Mouse (Mus musculus) limb, embryonic 15.5 days (tissue): ENCODE data around the gene Actl7b. TPM values are rescaled to one million over a fixed set of nuclear protein-coding genes. Genes with fewer than 3 reads are reported as not detected.

ENCODE experiments used
- ATAC-seq: fragments of 200-750 bp; cut with Nextera tagmentation; 2 replicates; pipeline ENCODE4 v1.8.0; 2017; ENCODE audit warnings: low read depth, moderate TSS enrichment; ENCODE audit not compliant: insufficient number of reproducible peaks, low FRiP score, low TSS enrichment
- H3K27ac ChIP-seq: fragments of 300-500 bp; sonication (generic); 2 replicates; pipeline ENCODE4 v1.5.1; 2015; ENCODE audit warnings: moderate library complexity, mild to moderate bottlenecking, inconsistent platforms
- H3K27me3 ChIP-seq: fragments of 300-500 bp; sonication (generic); 2 replicates; pipeline ENCODE4 v1.6.1; 2015; ENCODE audit warnings: inconsistent platforms
- H3K36me3 ChIP-seq: fragments of 300-500 bp; sonication (generic); 2 replicates; pipeline ENCODE4 v1.6.1; 2015; ENCODE audit warnings: inconsistent platforms
- H3K4me1 ChIP-seq: fragments of 300-500 bp; sonication (generic); 2 replicates; pipeline ENCODE4 v1.6.1; 2015; ENCODE audit warnings: inconsistent platforms
- H3K4me2 ChIP-seq: fragments of 300-500 bp; sonication (generic); 2 replicates; pipeline ENCODE4 v1.6.1; 2015; ENCODE audit warnings: mild to moderate bottlenecking, inconsistent platforms
- H3K4me3 ChIP-seq: fragments of 300-500 bp; sonication (generic); 2 replicates; pipeline ENCODE4 v1.5.1; 2015; ENCODE audit warnings: mild to moderate bottlenecking, inconsistent platforms
- H3K9ac ChIP-seq: fragments of 300-500 bp; sonication (generic); 2 replicates; pipeline ENCODE4 v1.6.1; 2015; ENCODE audit warnings: inconsistent platforms
- H3K9me3 ChIP-seq: fragments of 300-500 bp; sonication (generic); 2 replicates; pipeline ENCODE4 v1.6.1; 2016; ENCODE audit warnings: inconsistent platforms
- WGBS: fragments of 180-500 bp; shearing (Covaris S2); methylation state at CpG from one replicate; pipeline ENCODE4 v1.1.7; 2015; 5-methylcytosine and 5-hydroxymethylcytosine counted together
- polyA plus RNA-seq: library from polyadenylated mRNA; unstranded; fragments of >200 nt; fragmentation: Nextera tagmentation; extraction: Ambion mirVana; gene quantifications from 2 replicates; pipeline ENCODE4 v1.2.1, GENCODE M21; 2015

The Actl7b gene
- polyA plus RNA-seq: not detected in 2 replicates

GRCm38 (mm10) chr4:56741041-56741493 is at the start of gene Actl7b:
TSS of gene Actl7b (minus strand) at chr4:56741443.
- no peak for ATAC-seq
- Histone ChIP-seq H3K9me3 (no peaks in the 10 kb centered on the region), H3K27me3 (no peaks in the 10 kb centered on the region), H3K9ac (no peak within 1 kb of the TSS), H3K4me1 (no peaks in the 10 kb centered on the region), H3K36me3 (peaks cover 22% of the 10 kb centered on the region; the same call in 1 of the 2 replicates), H3K4me2 (no peak within 1 kb of the TSS), H3K4me3 (no peak within 1 kb of the TSS), H3K27ac (no peak within 1 kb of the TSS)
- 91% methylated on average over 13 of the region's 13 CpGs for WGBS

GRCm38 (mm10) chr4:56771065-56771464 is 29.8 kb upstream of the Actl7b start:
- peaks cover 83% of the 10 kb centered on the region for H3K36me3 ChIP-seq

GRCm38 (mm10) chr4:56768913-56769312 is 27.7 kb upstream of the Actl7b start:
- Histone ChIP-seq H3K4me2 (no peak overlapping the region), H3K4me1 (no peaks in the 10 kb centered on the region), H3K9me3 (no peaks in the 10 kb centered on the region), H3K9ac (no peak overlapping the region), H3K27ac (no peak overlapping the region), H3K4me3 (no peak overlapping the region), H3K36me3 (peaks cover 91% of the 10 kb centered on the region), H3K27me3 (no peaks in the 10 kb centered on the region)
- ATAC-seq: no peak
- 90% methylated on average over 7 of the region's 7 CpGs for WGBS

More at GRCm38 (mm10) chr4:56771065-56771464, 29.8 kb upstream of the Actl7b start:
- no peak overlapping the region for H3K27ac ChIP-seq
- WGBS: 64% methylated on average over 1 of the region's 1 CpGs
- no peak overlapping the region for H3K9ac ChIP-seq
- no peak for ATAC-seq
- no peaks in the 10 kb centered on the region for H3K9me3 ChIP-seq
- no peak overlapping the region for H3K4me2 ChIP-seq
- H3K4me1 ChIP-seq: no peaks in the 10 kb centered on the region
- H3K4me3 ChIP-seq: no peak overlapping the region
- H3K27me3 ChIP-seq: no peaks in the 10 kb centered on the region

GRCm38 (mm10) chr4:56767861-56768284 is 26.6 kb upstream of the Actl7b start:
- WGBS: 75% methylated on average over 5 of the region's 5 CpGs
- no peaks in the 10 kb centered on the region for H3K9me3 ChIP-seq
- H3K36me3 ChIP-seq: peaks cover 88% of the 10 kb centered on the region
- H3K27ac ChIP-seq: no peak overlapping the region
- H3K4me2 ChIP-seq: no peak overlapping the region
- ATAC-seq: no peak
- no peaks in the 10 kb centered on the region for H3K4me1 ChIP-seq
- H3K4me3 ChIP-seq: no peak overlapping the region
- no peaks in the 10 kb centered on the region for H3K27me3 ChIP-seq
- H3K9ac ChIP-seq: no peak overlapping the region

GRCm38 (mm10) chr4:56757693-56758092 is 16.4 kb upstream of the Actl7b start:
- no peak overlapping the region for H3K9ac ChIP-seq
- ATAC-seq: no peak
- no peak overlapping the region for H3K4me3 ChIP-seq
- peaks cover 95% of the 10 kb centered on the region for H3K36me3 ChIP-seq
- H3K4me2 ChIP-seq: no peak overlapping the region
- no peak overlapping the region for H3K27ac ChIP-seq
- no peaks in the 10 kb centered on the region for H3K4me1 ChIP-seq
- H3K27me3 ChIP-seq: no peaks in the 10 kb centered on the region
- no peaks in the 10 kb centered on the region for H3K9me3 ChIP-seq
- whole genome bisulfite sequencing: 92% methylated on average over 1 of the region's 1 CpGs

- no peaks in the 10 kb centered on the region for H3K9me3 ChIP-seq
- H3K4me2 ChIP-seq: no peak overlapping the region
- no peaks in the 10 kb centered on the region for H3K4me1 ChIP-seq
- WGBS: 93% methylated on average over 10 of the region's 10 CpGs
- H3K27ac ChIP-seq: no peak overlapping the region
- H3K27me3 ChIP-seq: no peaks in the 10 kb centered on the region
- H3K4me3 ChIP-seq: no peak overlapping the region
- ATAC-seq: no peak
- peaks cover 90% of the 10 kb centered on the region for H3K36me3 ChIP-seq
- no peak overlapping the region for H3K9ac ChIP-seq
These were observed 15.8 kb upstream of the Actl7b start for GRCm38 (mm10) chr4:56756966-56757600.

GRCm38 (mm10) chr4:56756021-56756420 is 14.8 kb upstream of the Actl7b start:
- WGBS: 95% methylated on average over 5 of the region's 5 CpGs
- no peak overlapping the region for H3K9ac ChIP-seq
- H3K36me3 ChIP-seq: peaks cover 90% of the 10 kb centered on the region
- H3K4me2 ChIP-seq: no peak overlapping the region
- H3K4me1 ChIP-seq: no peaks in the 10 kb centered on the region
- no peaks in the 10 kb centered on the region for H3K9me3 ChIP-seq
- H3K27ac ChIP-seq: no peak overlapping the region
- H3K4me3 ChIP-seq: no peak overlapping the region
- no peaks in the 10 kb centered on the region for H3K27me3 ChIP-seq
- ATAC-seq: no peak

GRCm38 (mm10) chr4:56747456-56747855 is 6.2 kb upstream of the Actl7b start:
- H3K9me3 ChIP-seq: no peaks in the 10 kb centered on the region
- H3K4me2 ChIP-seq: no peak overlapping the region
- H3K4me1 ChIP-seq: no peaks in the 10 kb centered on the region
- no peak overlapping the region for H3K4me3 ChIP-seq
- WGBS: 94% methylated on average over 9 of the region's 9 CpGs
- H3K36me3 ChIP-seq: peaks cover 77% of the 10 kb centered on the region
- H3K27me3 ChIP-seq: no peaks in the 10 kb centered on the region
- H3K27ac ChIP-seq: no peak overlapping the region
- H3K9ac ChIP-seq: no peak overlapping the region
- no peak for ATAC-seq

GRCm38 (mm10) chr4:56746345-56746744 is 5.1 kb upstream of the Actl7b start:
- H3K27me3 ChIP-seq: no peaks in the 10 kb centered on the region
- no peaks in the 10 kb centered on the region for H3K4me1 ChIP-seq
- H3K4me2 ChIP-seq: no peak overlapping the region
- H3K36me3 ChIP-seq: peaks cover 68% of the 10 kb centered on the region
- ATAC-seq: no peak
- 86% methylated on average over 2 of the region's 2 CpGs for WGBS
- H3K27ac ChIP-seq: no peak overlapping the region
- no peak overlapping the region for H3K9ac ChIP-seq
- no peaks in the 10 kb centered on the region for H3K9me3 ChIP-seq
- no peak overlapping the region for H3K4me3 ChIP-seq

- H3K27ac ChIP-seq: no peak within 1 kb of the TSS
- WGBS: 96% methylated on average over 21 of the region's 21 CpGs
- H3K4me2 ChIP-seq: no peak within 1 kb of the TSS
- H3K36me3 ChIP-seq: peaks cover 43% of the 10 kb centered on the region
- no peaks in the 10 kb centered on the region for H3K9me3 ChIP-seq
- no peak for ATAC-seq
- H3K27me3 ChIP-seq: no peaks in the 10 kb centered on the region
- H3K4me1 ChIP-seq: no peaks in the 10 kb centered on the region
- no peak within 1 kb of the TSS for H3K9ac ChIP-seq
- no peak within 1 kb of the TSS for H3K4me3 ChIP-seq
These were observed 2.3 kb upstream of the Actl7b start, which contains the start of gene Actl7a for GRCm38 (mm10) chr4:56743363-56744195. TSS of gene Actl7a (plus strand) at chr4:56743413.

GRCm38 (mm10) chr4:56742698-56743097 is 1.5 kb upstream of the Actl7b start:
- no peaks in the 10 kb centered on the region for H3K4me1 ChIP-seq
- WGBS: 80% methylated on average over 4 of the region's 4 CpGs
- no peak overlapping the region for H3K4me3 ChIP-seq
- H3K9me3 ChIP-seq: no peaks in the 10 kb centered on the region
- H3K27me3 ChIP-seq: no peaks in the 10 kb centered on the region
- ATAC-seq: no peak
- no peak overlapping the region for H3K4me2 ChIP-seq
- no peak overlapping the region for H3K27ac ChIP-seq
- H3K36me3 ChIP-seq: peaks cover 37% of the 10 kb centered on the region
- H3K9ac ChIP-seq: no peak overlapping the region

- H3K36me3 ChIP-seq: peaks cover 17% of the 10 kb centered on the region; the same call in 1 of the 2 replicates
- no peak overlapping the region for H3K9ac ChIP-seq
- H3K27me3 ChIP-seq: no peaks in the 10 kb centered on the region
- no peak for ATAC-seq
- WGBS: 94% methylated on average over 20 of the region's 20 CpGs
- no peak overlapping the region for H3K4me3 ChIP-seq
- H3K4me2 ChIP-seq: no peak overlapping the region
- no peak overlapping the region for H3K27ac ChIP-seq
- no peaks in the 10 kb centered on the region for H3K4me1 ChIP-seq
- H3K9me3 ChIP-seq: no peaks in the 10 kb centered on the region
These were observed 632 bp downstream of the Actl7b start for GRCm38 (mm10) chr4:56740611-56741010.
